Mouse (Mus musculus): ENCODE results near the gene Tmem161a. TPM values are rescaled to one million over a fixed set of nuclear protein-coding genes. Genes with fewer than 3 reads are reported as not detected.
A peak's percentile ranks its signal among the peaks of the same experiment; 100 is the strongest.

Gene Tmem161a
- polyA plus RNA-seq, 1 experiment from 2014 or later = 81.7 TPM

GRCm38 (mm10) chr8:70158069-70158853 lies 13.9 kb upstream of the Tmem161a start:
- no peaks in the 10 kb centered on the region for H3K9me3 ChIP-seq (ENCODE audit: low read length)
- peak; percentile 94 for ATAC-seq (ENCODE audit: low FRiP score, low TSS enrichment)

DNA sequence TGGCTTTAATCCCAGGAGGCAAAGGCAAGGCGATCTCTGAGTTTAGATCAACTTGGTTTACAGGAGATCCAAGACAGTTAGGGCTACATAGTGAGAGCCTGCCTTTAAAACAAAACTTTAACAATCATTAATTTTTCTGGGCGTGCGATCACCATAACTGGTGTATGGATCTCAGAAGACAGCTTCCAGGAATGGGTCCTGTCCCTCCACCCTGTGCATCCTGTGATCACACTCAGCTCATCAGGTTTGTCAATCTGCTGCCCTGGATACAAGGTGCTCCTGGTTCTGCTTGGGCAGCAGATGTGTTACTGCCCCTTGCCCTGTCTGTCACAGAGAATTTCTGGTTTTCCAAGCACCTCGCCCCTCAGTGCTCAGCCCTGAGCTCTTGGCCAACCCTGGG lies 12.9 kb upstream of the Tmem161a start:
- H3K27me3 ChIP-seq (ENCODE audit: insufficient read depth, low read length) = 0 out of 2 replicates have a peak, but pooled peaks cover 3% of the 10 kb centered on the region
- no peak overlapping the region for H3K4me2 ChIP-seq (replicated peaks; ENCODE audit: low read depth, low read length)
- H3K4me1 ChIP-seq (ENCODE audit: insufficient read depth, low read length) = peaks cover 4% of the 10 kb centered on the region; the same call in 1 of the 2 replicates
- no peak overlapping the region for H3K9ac ChIP-seq (replicated peaks; ENCODE audit: low read length)
- H3K9me3 ChIP-seq (ENCODE audit: low read length) = no peaks in the 10 kb centered on the region
- no peak overlapping the region for H3K27ac ChIP-seq (ENCODE audit: low read length)
- WGBS = 81% methylated on average over 4 of the region's 4 CpGs
- H3K4me3 ChIP-seq (ENCODE audit: low read length) = no peak overlapping the region
- no peak for ATAC-seq (ENCODE audit: low FRiP score, low TSS enrichment)
- no peaks in the 10 kb centered on the region for H3K36me3 ChIP-seq (ENCODE audit: insufficient read depth, low read length)

More at GRCm38 (mm10) chr8:70158069-70158853, 13.9 kb upstream of the Tmem161a start:
- no peak overlapping the region for H3K27ac ChIP-seq (ENCODE audit: low read length)
- H3K4me1 ChIP-seq (ENCODE audit: insufficient read depth, low read length) = peaks cover 4% of the 10 kb centered on the region; the same call in 1 of the 2 replicates
- H3K9ac ChIP-seq (replicated peaks; ENCODE audit: low read length) = peak overlapping the region; percentile 62
- peak overlapping the region; percentile 54 for H3K4me3 ChIP-seq (ENCODE audit: low read length)
- H3K27me3 ChIP-seq (ENCODE audit: insufficient read depth, low read length) = 0 out of 2 replicates have a peak, but pooled peaks cover 3% of the 10 kb centered on the region
- H3K4me2 ChIP-seq (replicated peaks; ENCODE audit: low read depth, low read length) = peak overlapping the region; percentile 84
- no peaks in the 10 kb centered on the region for H3K36me3 ChIP-seq (ENCODE audit: insufficient read depth, low read length)
- 11% methylated on average over 39 of the region's 40 CpGs for WGBS

GRCm38 (mm10) chr8:70160015-70160414 lies 12.1 kb upstream of the Tmem161a start:
- H3K9ac ChIP-seq (replicated peaks; ENCODE audit: low read length) = no peak overlapping the region
- no peak overlapping the region for H3K4me3 ChIP-seq (ENCODE audit: low read length)
- WGBS = 68% methylated on average over 13 of the region's 13 CpGs
- peaks cover 4% of the 10 kb centered on the region; the same call in 1 of the 2 replicates for H3K4me1 ChIP-seq (ENCODE audit: insufficient read depth, low read length)
- H3K9me3 ChIP-seq (ENCODE audit: low read length) = no peaks in the 10 kb centered on the region
- no peak for ATAC-seq (ENCODE audit: low FRiP score, low TSS enrichment)
- no peak overlapping the region for H3K4me2 ChIP-seq (replicated peaks; ENCODE audit: low read depth, low read length)
- H3K36me3 ChIP-seq (ENCODE audit: insufficient read depth, low read length) = no peaks in the 10 kb centered on the region
- H3K27me3 ChIP-seq (ENCODE audit: insufficient read depth, low read length) = 0 out of 2 replicates have a peak, but pooled peaks cover 3% of the 10 kb centered on the region
- H3K27ac ChIP-seq (ENCODE audit: low read length) = no peak overlapping the region

- no peak overlapping the region for H3K4me2 ChIP-seq (replicated peaks; ENCODE audit: low read depth, low read length)
- no peak overlapping the region for H3K9ac ChIP-seq (replicated peaks; ENCODE audit: low read length)
- no peak overlapping the region for H3K27ac ChIP-seq (ENCODE audit: low read length)
- peaks cover 15% of the 10 kb centered on the region for H3K4me1 ChIP-seq (ENCODE audit: insufficient read depth, low read length)
- no peak for ATAC-seq (ENCODE audit: low FRiP score, low TSS enrichment)
- 80% methylated on average over 3 of the region's 3 CpGs for WGBS
- H3K27me3 ChIP-seq (ENCODE audit: insufficient read depth, low read length) = peaks cover 13% of the 10 kb centered on the region
- H3K9me3 ChIP-seq (ENCODE audit: low read length) = no peaks in the 10 kb centered on the region
- no peak overlapping the region for H3K4me3 ChIP-seq (ENCODE audit: low read length)
- H3K36me3 ChIP-seq (ENCODE audit: insufficient read depth, low read length) = no peaks in the 10 kb centered on the region
Observed at GRCm38 (mm10) chr8:70163316-70163715, 8.8 kb upstream of the Tmem161a start.

GRCm38 (mm10) chr8:70166504-70167110 lies 5.5 kb upstream of the Tmem161a start:
- Histone ChIP-seq H3K4me2 (replicated peaks; ENCODE audit: low read depth, low read length) (peak overlapping the region; percentile 63), H3K4me3 (ENCODE audit: low read length) (peak overlapping the region; percentile 39), H3K27me3 (ENCODE audit: insufficient read depth, low read length) (peaks cover 9% of the 10 kb centered on the region), H3K27ac (ENCODE audit: low read length) (no peak overlapping the region), H3K4me1 (ENCODE audit: insufficient read depth, low read length) (peaks cover 17% of the 10 kb centered on the region), H3K9ac (replicated peaks; ENCODE audit: low read length) (peak overlapping the region; percentile 55), H3K9me3 (ENCODE audit: low read length) (no peaks in the 10 kb centered on the region), H3K36me3 (ENCODE audit: insufficient read depth, low read length) (no peaks in the 10 kb centered on the region)
- under 1% methylated on average over 21 of the region's 21 CpGs for WGBS
- ATAC-seq (ENCODE audit: low FRiP score, low TSS enrichment) = peak; percentile 83

- no peaks in the 10 kb centered on the region for H3K9me3 ChIP-seq (ENCODE audit: low read length)
- peaks cover 9% of the 10 kb centered on the region for H3K27me3 ChIP-seq (ENCODE audit: insufficient read depth, low read length)
- H3K9ac ChIP-seq (replicated peaks; ENCODE audit: low read length) = no peak overlapping the region
- ATAC-seq (ENCODE audit: low FRiP score, low TSS enrichment) = no peak
- no peaks in the 10 kb centered on the region for H3K36me3 ChIP-seq (ENCODE audit: insufficient read depth, low read length)
- H3K4me3 ChIP-seq (ENCODE audit: low read length) = no peak overlapping the region
- H3K4me1 ChIP-seq (ENCODE audit: insufficient read depth, low read length) = peaks cover 26% of the 10 kb centered on the region
- WGBS = 75% methylated on average over 3 of the region's 3 CpGs
- H3K27ac ChIP-seq (ENCODE audit: low read length) = no peak overlapping the region
- H3K4me2 ChIP-seq (replicated peaks; ENCODE audit: low read depth, low read length) = no peak overlapping the region
Observed at GRCm38 (mm10) chr8:70170116-70170515, 2.0 kb upstream of the Tmem161a start.

DNA sequence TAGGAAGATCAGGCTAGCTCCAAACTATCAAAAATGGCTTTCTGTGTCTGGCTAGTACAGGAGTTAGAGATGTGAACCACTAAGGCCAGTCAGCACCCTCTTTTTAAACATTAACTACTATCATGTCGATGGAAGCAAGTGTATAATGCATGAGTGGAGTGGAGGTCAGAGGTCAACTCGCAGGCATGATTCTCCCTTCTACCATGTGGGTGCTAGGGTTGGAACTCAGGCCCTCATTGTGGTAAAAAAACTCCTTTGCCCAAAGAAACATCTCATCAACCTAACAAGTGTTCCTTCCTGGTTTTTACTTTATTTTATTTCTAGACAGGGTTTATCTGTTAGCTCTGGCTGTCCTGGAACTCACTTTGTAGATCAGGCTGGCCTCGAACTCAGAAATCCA lies 1.4 kb upstream of the Tmem161a start:
- no peaks in the 10 kb centered on the region for H3K36me3 ChIP-seq (ENCODE audit: insufficient read depth, low read length)
- peaks cover 6% of the 10 kb centered on the region for H3K27me3 ChIP-seq (ENCODE audit: insufficient read depth, low read length)
- no peak overlapping the region for H3K27ac ChIP-seq (ENCODE audit: low read length)
- no peak overlapping the region for H3K4me3 ChIP-seq (ENCODE audit: low read length)
- no peaks in the 10 kb centered on the region for H3K9me3 ChIP-seq (ENCODE audit: low read length)
- peaks cover 25% of the 10 kb centered on the region for H3K4me1 ChIP-seq (ENCODE audit: insufficient read depth, low read length)
- H3K9ac ChIP-seq (replicated peaks; ENCODE audit: low read length) = no peak overlapping the region
- H3K4me2 ChIP-seq (replicated peaks; ENCODE audit: low read depth, low read length) = no peak overlapping the region
- WGBS = 61% methylated on average over 3 of the region's 3 CpGs
- ATAC-seq (ENCODE audit: low FRiP score, low TSS enrichment) = no peak

GRCm38 (mm10) chr8:70171240-70171639 lies 916 bp upstream of the Tmem161a start:
- H3K4me3 ChIP-seq (ENCODE audit: low read length) = no peak overlapping the region
- no peaks in the 10 kb centered on the region for H3K9me3 ChIP-seq (ENCODE audit: low read length)
- H3K4me1 ChIP-seq (ENCODE audit: insufficient read depth, low read length) = peaks cover 20% of the 10 kb centered on the region
- peaks cover 4% of the 10 kb centered on the region for H3K27me3 ChIP-seq (ENCODE audit: insufficient read depth, low read length)
- H3K4me2 ChIP-seq (replicated peaks; ENCODE audit: low read depth, low read length) = peak overlapping the region; percentile 66; the same call in 1 of the 2 replicates
- WGBS = 73% methylated on average over 7 of the region's 7 CpGs
- peak overlapping the region; percentile 25; the same call in 1 of the 2 replicates for H3K27ac ChIP-seq (ENCODE audit: low read length)
- no peak for ATAC-seq (ENCODE audit: low FRiP score, low TSS enrichment)
- no peaks in the 10 kb centered on the region for H3K36me3 ChIP-seq (ENCODE audit: insufficient read depth, low read length)
- H3K9ac ChIP-seq (replicated peaks; ENCODE audit: low read length) = no peak overlapping the region; the same call in 1 of the 2 replicates

GRCm38 (mm10) chr8:70173320-70173719 lies 1.2 kb downstream of the Tmem161a start:
- Histone ChIP-seq H3K4me3 (ENCODE audit: low read length) (no peak overlapping the region), H3K27me3 (ENCODE audit: insufficient read depth, low read length) (no peaks in the 10 kb centered on the region), H3K36me3 (ENCODE audit: insufficient read depth, low read length) (peaks cover 12% of the 10 kb centered on the region; the same call in 1 of the 2 replicates), H3K9ac (replicated peaks; ENCODE audit: low read length) (no peak overlapping the region), H3K27ac (ENCODE audit: low read length) (no peak overlapping the region), H3K4me1 (ENCODE audit: insufficient read depth, low read length) (peaks cover 14% of the 10 kb centered on the region; the same call in 1 of the 2 replicates), H3K4me2 (replicated peaks; ENCODE audit: low read depth, low read length) (0 out of 2 replicates have a peak overlapping the region, but pooled peaks have one; percentile 66), H3K9me3 (ENCODE audit: low read length) (no peaks in the 10 kb centered on the region)
- no peak for ATAC-seq (ENCODE audit: low FRiP score, low TSS enrichment)
- WGBS = 82% methylated on average over 5 of the region's 5 CpGs
